Mouse (Mus musculus): Measurements from ENCODE around the gene Nbdy.

- TF ChIP-seq CTCF (IDR thresholded peaks at IDR 0.05) = no peak
- TF ChIP-seq POLR2A (IDR thresholded peaks at IDR 0.05; ENCODE audit: insufficient read depth, low read depth, low read length) = no peak
- TF ChIP-seq EP300 (IDR thresholded peaks at IDR 0.05; ENCODE audit: insufficient read depth, low read depth, low read length) = no peak
Observed at GRCm38 (mm10) chrX:153735697-153736096, 12.3 kb downstream of the Nbdy start.
